Mouse (Mus musculus) heart, postnatal 0 days (tissue): ENCODE measurements around the gene Ick. TPM values are rescaled to one million over a fixed set of nuclear protein-coding genes. Genes with fewer than 3 reads are reported as not detected.
"Not testable (repeated sequence)": the region's sequence is repeated elsewhere in the genome, so short reads cannot be mapped to it uniquely, and the experiment has no call there.

Experiments
- ATAC-seq: fragments of 200-750 bp; cut with Nextera tagmentation; 2 replicates; pipeline ENCODE4 v1.8.0; 2017; ENCODE audit warnings: low read depth, moderate number of reproducible peaks, moderate library complexity; ENCODE audit not compliant: insufficient read depth
- DNase-seq: peaks from one replicate; pipeline ENCODE4 v3.0.0-alpha.2; 2016; ENCODE audit warnings: low spot score
- H3K27ac ChIP-seq: fragments of 300-500 bp; sonication (generic); 2 replicates; pipeline ENCODE4 v1.5.1; 2014; ENCODE audit warnings: low read depth, mild to moderate bottlenecking
- H3K27me3 ChIP-seq: fragments of 300-500 bp; sonication (generic); 2 replicates; pipeline ENCODE4 v1.6.1; 2014; ENCODE audit warnings: low read length, mixed read lengths; ENCODE audit not compliant: control insufficient read depth, insufficient read depth
- H3K36me3 ChIP-seq: fragments of 300-500 bp; sonication (generic); replicated peaks from 2 replicates; pipeline ENCODE4 v1.6.1; 2014; ENCODE audit warnings: low read length, mixed read lengths; ENCODE audit not compliant: control insufficient read depth, insufficient read depth
- H3K4me1 ChIP-seq: fragments of 300-500 bp; sonication (generic); 2 replicates; pipeline ENCODE4 v1.6.1; 2014; ENCODE audit warnings: antibody characterized with exemption; ENCODE audit not compliant: control insufficient read depth, insufficient read depth
- H3K4me2 ChIP-seq: fragments of 300-500 bp; sonication (generic); 2 replicates; pipeline ENCODE4 v1.6.1; 2014; ENCODE audit warnings: low read depth, mild to moderate bottlenecking, low read length, moderate library complexity
- H3K4me3 ChIP-seq: fragments of 300-500 bp; sonication (generic); 2 replicates; pipeline ENCODE4 v1.5.1; 2014; ENCODE audit warnings: low read depth, low read length
- H3K9ac ChIP-seq: fragments of 300-500 bp; sonication (generic); replicated peaks from 2 replicates; pipeline ENCODE4 v1.6.1; 2014; ENCODE audit warnings: low read depth, low read length, mixed read lengths
- H3K9me3 ChIP-seq: fragments of 300-500 bp; sonication (generic); replicated peaks from 2 replicates; pipeline ENCODE4 v1.6.1; 2016; ENCODE audit warnings: low read length; ENCODE audit not compliant: control insufficient read depth
- CTCF ChIP-seq: IDR thresholded peaks from 2 replicates; pipeline ENCODE4 v1.5.1; 2016; ENCODE audit warnings: antibody characterized with exemption, control low read depth, low read depth
- EP300 ChIP-seq: IDR thresholded peaks from 2 replicates; pipeline ENCODE4 v1.6.1; 2016; ENCODE audit warnings: antibody characterized with exemption, low read depth
- WGBS: fragments of 180-500 bp; shearing (Covaris S2); extraction: QIAGEN DNeasy Blood & Tissue Kit; methylation state at CpG from one replicate; pipeline ENCODE4 v1.1.7; 2014; 5-methylcytosine and 5-hydroxymethylcytosine counted together
- polyA plus RNA-seq: library from polyadenylated mRNA; unstranded; fragments of >200 nt; fragmentation: Nextera tagmentation; extraction: Ambion mirVana; gene quantifications from 2 replicates; pipeline ENCODE4 v1.2.1, GENCODE M21; 2015
- total RNA-seq: library from RNA; depleted of rRNA; stranded (reverse); fragments of >200 nt; gene quantifications from 2 replicates; pipeline ENCODE4 v1.2.3, GENCODE M21; 2014; ENCODE audit warnings: low replicate concordance

The Ick gene
- total and polyA plus RNA-seq, 2 experiments from 2014 or later: 11.4 to 13.8 TPM

DNA sequence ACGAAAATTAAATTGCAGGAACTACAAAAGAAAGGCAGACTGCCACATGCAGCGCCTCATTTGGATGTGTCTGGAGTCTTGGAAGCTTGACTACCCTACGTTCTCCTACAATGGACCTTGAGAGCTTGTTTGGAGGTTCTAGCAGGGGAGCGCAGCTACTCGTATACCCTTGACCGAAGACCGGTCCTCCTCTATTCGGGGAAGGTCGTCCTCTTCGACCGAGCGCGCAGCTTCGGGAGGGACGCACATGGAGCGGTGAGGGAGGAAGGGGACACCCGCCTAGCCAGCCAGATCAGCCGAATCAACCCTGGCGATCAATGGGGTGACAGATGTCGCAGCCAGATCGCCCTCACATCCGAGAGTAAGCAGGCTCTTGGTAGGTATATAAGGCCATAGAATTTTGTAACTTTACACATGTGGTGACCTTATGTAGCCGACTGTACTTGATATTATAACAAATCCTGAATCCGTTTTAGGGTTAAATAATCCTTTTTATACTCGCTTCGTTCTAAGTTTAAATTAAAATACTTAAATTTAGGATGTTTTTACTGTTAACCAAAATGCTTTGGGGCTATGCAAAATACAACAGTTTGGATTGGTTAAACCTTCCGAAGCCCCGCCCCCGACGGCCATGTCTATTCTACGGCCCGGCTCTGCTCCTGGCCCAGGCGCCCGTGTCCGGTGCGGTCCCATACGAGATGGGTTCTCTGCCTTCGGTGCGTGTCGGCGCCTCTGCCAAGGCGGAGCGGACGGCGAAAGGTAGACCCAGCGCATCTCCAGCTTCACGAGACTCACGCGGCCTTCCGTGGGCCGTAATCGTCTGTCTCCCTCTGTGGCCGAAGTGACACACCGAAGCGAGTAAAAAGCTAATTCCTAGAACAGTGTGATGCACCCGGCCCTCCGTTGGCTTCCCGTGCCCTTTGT, 66.5 kb downstream of the Ick start:
- peak overlapping the region; percentile 80 for H3K9ac ChIP-seq
- WGBS: under 1% methylated on average over 48 of the region's 58 CpGs

GRCm38 (mm10) chr9:78176201-78176727, 67.3 kb downstream of the Ick start:
- DNase-seq (peak; percentile 91), ATAC-seq (peak; percentile 59)
- peak overlapping the region; percentile 99 for H3K27ac ChIP-seq
- WGBS: 1% methylated on average over 22 of the region's 22 CpGs
- TF ChIP-seq EP300 (no peak; the same call in none of the 2 replicates), CTCF (peak; percentile 65)
- H3K9me3 ChIP-seq: peaks cover 3% of the 10 kb centered on the region; the same call in 1 of the 2 replicates
- H3K4me1 ChIP-seq: no peaks in the 10 kb centered on the region
- H3K4me3 ChIP-seq: peak overlapping the region; percentile 62
- H3K27me3 ChIP-seq: no peaks in the 10 kb centered on the region
- no peaks in the 10 kb centered on the region for H3K36me3 ChIP-seq
- H3K4me2 ChIP-seq: peak overlapping the region; percentile 64
- peak overlapping the region; percentile 80 for H3K9ac ChIP-seq

More for the DNA sequence above, 66.5 kb downstream of the Ick start:
- H3K4me2 ChIP-seq: peak overlapping the region; percentile 64
- H3K9me3 ChIP-seq: peaks cover 3% of the 10 kb centered on the region; the same call in 1 of the 2 replicates
- no peaks in the 10 kb centered on the region for H3K4me1 ChIP-seq
- H3K27ac ChIP-seq: peak overlapping the region; percentile 99
- ATAC-seq: peak; percentile 97
- DNase-seq: peak; percentile 96
- no peaks in the 10 kb centered on the region for H3K27me3 ChIP-seq
- no peak for TF ChIP-seq EP300
- TF ChIP-seq CTCF: peak; percentile 13; the same call in 1 of the 2 replicates
- no peaks in the 10 kb centered on the region for H3K36me3 ChIP-seq
- peak overlapping the region; percentile 62 for H3K4me3 ChIP-seq

DNA sequence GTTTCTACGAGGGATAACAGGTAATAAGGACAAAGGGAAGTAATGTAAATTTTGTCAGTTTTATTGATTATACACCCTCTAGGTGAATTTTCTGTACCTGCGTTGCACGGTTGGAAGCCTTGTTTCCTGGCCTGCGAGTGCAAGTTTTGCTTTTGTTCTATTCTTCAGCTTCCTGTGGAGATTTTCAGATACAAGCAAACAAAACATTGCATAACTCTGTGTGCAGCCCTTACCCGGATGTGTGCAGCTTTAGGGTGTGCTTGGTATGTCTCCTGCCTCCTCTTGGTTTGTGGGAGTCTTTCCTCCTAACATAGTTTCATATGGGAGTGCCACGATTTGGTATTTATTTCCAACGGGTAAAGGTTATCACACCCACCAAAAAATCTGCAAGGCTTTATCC, 67.8 kb downstream of the Ick start:
- Histone ChIP-seq H3K4me3 (peak overlapping the region; percentile 62), H3K27ac (peak overlapping the region; percentile 99), H3K9me3 (peaks cover 3% of the 10 kb centered on the region; the same call in 1 of the 2 replicates), H3K4me1 (no peaks in the 10 kb centered on the region), H3K4me2 (peak overlapping the region; percentile 64), H3K27me3 (no peaks in the 10 kb centered on the region), H3K36me3 (no peaks in the 10 kb centered on the region), H3K9ac (peak overlapping the region; percentile 80; the same call in 1 of the 2 replicates)
- WGBS: 41% methylated on average over 7 of the region's 7 CpGs
- DNase-seq (no peak), ATAC-seq (no peak)
- no peak for TF ChIP-seq EP300
- no peak for TF ChIP-seq CTCF

DNA sequence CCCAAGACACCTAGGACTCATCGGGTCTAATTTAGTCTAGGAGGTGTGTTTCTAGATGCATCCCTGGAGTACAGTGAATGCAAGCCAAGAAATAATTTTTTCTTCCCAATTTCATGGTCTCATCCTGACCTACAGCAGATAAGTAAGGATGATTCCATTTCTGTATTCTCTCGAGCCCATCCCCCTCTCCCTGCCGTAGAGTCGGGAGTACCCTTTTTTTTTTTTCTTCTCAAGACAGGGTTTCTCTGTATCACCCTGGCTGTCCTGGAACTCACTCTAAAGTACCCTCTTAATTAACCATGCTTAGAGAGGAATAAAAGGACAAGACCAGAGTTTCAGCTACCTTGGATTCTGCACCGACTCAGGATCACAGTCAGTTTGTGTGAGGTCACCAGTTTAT, 69.2 kb downstream of the Ick start:
- Histone ChIP-seq H3K36me3 (no peaks in the 10 kb centered on the region), H3K4me1 (no peaks in the 10 kb centered on the region), H3K4me3 (no peak overlapping the region), H3K27me3 (no peaks in the 10 kb centered on the region), H3K4me2 (no peak overlapping the region), H3K9ac (no peak overlapping the region), H3K27ac (no peak overlapping the region), H3K9me3 (no peaks in the 10 kb centered on the region)
- ATAC-seq: no peak
- TF ChIP-seq EP300 (no peak), CTCF (no peak)
- no peak for DNase-seq
- WGBS: 70% methylated on average over 5 of the region's 5 CpGs

- no peaks in the 10 kb centered on the region for H3K36me3 ChIP-seq
- WGBS: 87% methylated on average over 2 of the region's 2 CpGs
- ATAC-seq (no peak), DNase-seq (no peak)
- H3K9me3 ChIP-seq: no peaks in the 10 kb centered on the region
- TF ChIP-seq EP300: no peak
- TF ChIP-seq CTCF: no peak
- H3K4me2 ChIP-seq: no peak overlapping the region
- H3K9ac ChIP-seq: no peak overlapping the region
- H3K27me3 ChIP-seq: no peaks in the 10 kb centered on the region
- no peak overlapping the region for H3K4me3 ChIP-seq
- no peaks in the 10 kb centered on the region for H3K4me1 ChIP-seq
- no peak overlapping the region for H3K27ac ChIP-seq
Measured at GRCm38 (mm10) chr9:78179071-78179470, 70.1 kb downstream of the Ick start.

- not testable (repeated sequence) for H3K9ac ChIP-seq, ATAC-seq
- WGBS: 93% methylated on average over 4 of the region's 7 CpGs
Measured at GRCm38 (mm10) chr9:78182474-78182873, 73.5 kb downstream of the Ick start, which contains the start of gene Gsta4. Gsta4 (plus strand) TSS chr9:78182774.

More at GRCm38 (mm10) chr9:78182474-78182873, 73.5 kb downstream of the Ick start, which contains the start of gene Gsta4:
- H3K4me1 ChIP-seq, H3K4me2 ChIP-seq, H3K9me3 ChIP-seq, H3K27me3 ChIP-seq, H3K4me3 ChIP-seq, H3K27ac ChIP-seq, DNase-seq, H3K36me3 ChIP-seq: not testable (repeated sequence)
